Mouse (Mus musculus): ENCODE measurements around the gene Ccdc110.

The Ccdc110 gene

DNA sequence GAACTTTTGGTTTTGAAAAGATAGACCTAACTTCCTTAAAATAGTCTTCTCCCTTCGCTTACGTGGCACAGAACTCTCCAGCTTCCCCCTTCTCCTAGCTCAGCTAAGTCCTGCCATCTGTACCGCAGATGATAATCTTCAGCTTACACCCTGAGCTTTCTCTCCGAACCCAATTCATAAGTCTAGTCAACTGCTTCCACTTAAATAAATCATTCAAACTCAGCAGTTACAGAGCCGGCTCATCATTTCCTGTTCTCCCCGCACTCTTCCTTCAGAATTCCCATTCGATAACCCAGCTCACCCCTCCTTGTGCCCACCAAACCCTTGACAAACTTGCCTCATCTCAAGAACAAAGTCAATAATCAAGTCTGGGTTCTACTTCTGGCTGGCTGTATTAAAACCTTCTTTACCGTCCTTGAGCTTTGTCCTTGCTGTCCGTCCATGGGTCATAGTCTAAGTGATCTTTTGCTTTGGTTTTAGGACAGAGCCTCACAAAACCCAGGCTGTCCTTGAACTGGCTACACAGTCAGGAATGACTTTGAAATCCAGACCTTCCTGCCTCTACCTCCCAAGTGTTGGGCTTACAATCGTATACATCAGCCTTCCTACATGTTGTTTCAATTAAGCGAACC, 41.5 kb downstream of the Ccdc110 start:
- DNase-seq (ENCODE audit: low spot score in 2 of 2) = no peak

GRCm38 (mm10) chr8:45986665-45987064, 52.2 kb downstream of the Ccdc110 start:
- no peak for DNase-seq (ENCODE audit: low spot score in 2 of 2)

DNA sequence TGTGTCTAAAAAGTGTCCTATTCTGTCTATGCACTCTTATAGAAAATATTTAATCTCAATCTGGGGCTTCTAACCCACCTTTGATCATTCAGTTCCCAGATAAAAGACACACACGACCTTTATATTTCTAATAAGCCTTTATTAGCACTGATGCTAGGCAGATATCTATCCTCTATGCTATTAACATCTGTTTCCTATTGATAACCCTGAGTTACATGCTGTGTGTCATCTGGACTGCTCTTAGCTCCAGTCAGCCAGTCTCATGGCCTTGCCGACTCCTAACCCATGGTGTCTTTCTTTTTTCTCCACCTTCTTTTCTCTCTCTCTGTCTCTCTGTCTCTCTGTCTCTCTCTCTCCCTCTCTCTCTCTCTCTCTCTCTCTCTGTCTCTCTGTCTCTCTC, 53.8 kb downstream of the Ccdc110 start:
- DNase-seq (ENCODE audit: low spot score in 2 of 2) = no peak

DNA sequence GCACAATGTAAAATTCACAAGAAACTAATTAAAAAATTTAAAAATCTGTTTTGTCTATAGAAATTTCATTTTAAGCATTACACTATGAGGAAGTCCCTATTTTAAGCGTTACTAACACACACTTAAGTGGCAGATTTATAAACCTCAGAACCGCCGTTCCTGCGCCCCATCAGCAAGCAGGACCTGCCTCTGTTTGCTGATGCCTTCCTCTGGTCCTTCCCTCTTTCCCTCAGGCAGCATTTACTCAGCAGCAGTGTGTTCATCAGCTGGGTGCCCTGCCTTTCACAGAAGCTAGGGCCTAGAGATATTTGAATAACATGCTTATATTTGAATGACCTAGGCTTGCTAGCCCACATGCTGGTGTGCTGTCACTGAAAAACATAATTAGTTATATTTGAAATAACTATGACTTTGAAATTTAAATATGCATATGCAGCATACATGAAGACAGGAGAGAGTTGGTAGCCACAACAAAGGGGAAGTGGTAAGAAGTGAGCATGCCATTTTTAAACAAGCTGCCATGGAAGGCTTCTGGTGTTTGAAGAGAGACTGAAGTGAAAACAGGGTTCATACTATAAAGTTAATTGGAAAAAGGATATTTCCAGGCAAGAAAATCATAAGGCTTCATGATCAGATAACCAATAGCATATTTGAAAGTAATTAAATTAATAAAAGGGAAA, 56.4 kb downstream of the Ccdc110 start:
- no peak for DNase-seq (ENCODE audit: low spot score in 2 of 2)

Measured in frontal cortex, postnatal 10 days (tissue).